Mouse (Mus musculus): ENCODE results near the gene Btnl10.

DNA sequence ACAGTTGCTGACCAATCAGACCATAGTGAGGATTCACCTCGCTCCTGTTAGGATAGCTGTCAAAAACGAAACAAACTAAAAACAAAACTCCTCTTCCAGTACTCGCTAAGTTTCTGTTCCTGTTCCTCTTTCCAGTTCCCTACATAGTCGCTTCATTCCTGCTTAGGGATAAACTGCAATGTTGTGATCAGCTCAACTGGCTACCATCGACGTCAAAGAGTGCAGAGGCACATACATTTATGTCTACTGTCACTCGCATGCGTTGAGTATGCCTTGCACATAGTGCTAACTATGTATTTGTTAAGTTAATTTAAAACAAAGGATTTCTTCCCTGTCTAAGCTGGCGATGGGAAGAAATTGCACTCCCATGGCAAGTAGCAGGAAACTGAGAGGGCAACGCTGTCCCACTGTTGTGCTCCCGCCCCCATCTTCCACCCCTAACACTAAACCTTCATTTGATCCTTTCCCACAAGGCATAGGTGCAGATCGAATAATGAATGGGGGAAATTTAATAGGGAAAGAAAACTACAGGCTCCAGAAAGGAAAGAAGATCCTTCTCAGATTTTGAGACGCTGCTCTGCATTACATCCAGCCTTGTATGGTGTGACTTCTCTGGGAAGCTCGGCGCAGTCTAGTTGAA, 41.6 kb downstream of the Btnl10 start:
- no peak for TF ChIP-seq CTCF (IDR thresholded peaks at IDR 0.05; ENCODE audit: low read depth, low read length)
- no peak for TF ChIP-seq GATA1 (IDR thresholded peaks at IDR 0.05; ENCODE audit: borderline replicate concordance, low read length)
- no peak for TF ChIP-seq POLR2AphosphoS5 (IDR thresholded peaks at IDR 0.05; ENCODE audit: insufficient replicate concordance, low read depth, low read length)
